Mouse (Mus musculus): Measurements from ENCODE around the gene Rfx3. TPM values are rescaled to one million over a fixed set of nuclear protein-coding genes. Genes with fewer than 3 reads are reported as not detected.

Rfx3 gene
- polyA plus RNA-seq, 1 experiment from 2014 or later, result 7.4 TPM

DNA sequence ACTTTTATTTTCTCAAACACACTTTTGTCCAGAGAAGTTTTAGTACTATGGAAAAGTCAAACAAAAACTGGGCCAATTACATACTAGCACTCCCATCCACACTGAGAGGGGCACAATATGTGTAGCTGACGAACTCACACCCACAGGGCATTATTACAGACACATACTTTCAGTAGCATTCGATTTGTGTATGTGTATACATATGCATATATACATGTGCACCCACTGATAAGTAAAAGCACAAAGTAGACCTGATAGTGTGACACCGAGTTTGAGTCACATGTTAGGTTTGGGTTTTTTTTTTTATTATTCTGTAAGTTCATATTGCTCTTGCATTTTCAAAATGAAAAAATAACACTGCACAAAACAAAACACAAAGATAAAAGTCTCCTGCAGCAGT, 140.2 kb downstream of the Rfx3 start:
- no peak overlapping the region for H3K9ac ChIP-seq (ENCODE audit: low read length)
- 84% methylated on average over 3 of the region's 3 CpGs for WGBS
- H3K36me3 ChIP-seq (ENCODE audit: control insufficient read depth, insufficient read depth, low read length), result no peaks in the 10 kb centered on the region
- no peak overlapping the region for H3K27ac ChIP-seq (replicated peaks in 1 of 2; ENCODE audit: control insufficient read depth in 1 of 2, insufficient read depth in 1 of 2, low read depth in 2 of 2, low read length in 2 of 2)
- no peak for ATAC-seq (ENCODE audit: insufficient number of reproducible peaks, insufficient read depth, low FRiP score, low read depth)
- H3K4me3 ChIP-seq (ENCODE audit: control insufficient read depth in 1 of 2, insufficient read depth in 1 of 2, low read depth in 1 of 2, low read length in 2 of 2), result no peak overlapping the region
- H3K4me1 ChIP-seq (ENCODE audit: control insufficient read depth in 2 of 2, insufficient read depth in 2 of 2, low read length in 2 of 2), result no peaks in the 10 kb centered on the region
- no peaks in the 10 kb centered on the region for H3K9me3 ChIP-seq (ENCODE audit: control insufficient read depth, low read length)
- H3K27me3 ChIP-seq (ENCODE audit: control insufficient read depth, insufficient read depth, low read length), result no peaks in the 10 kb centered on the region
- H3K4me2 ChIP-seq (ENCODE audit: low read length), result no peak overlapping the region

DNA sequence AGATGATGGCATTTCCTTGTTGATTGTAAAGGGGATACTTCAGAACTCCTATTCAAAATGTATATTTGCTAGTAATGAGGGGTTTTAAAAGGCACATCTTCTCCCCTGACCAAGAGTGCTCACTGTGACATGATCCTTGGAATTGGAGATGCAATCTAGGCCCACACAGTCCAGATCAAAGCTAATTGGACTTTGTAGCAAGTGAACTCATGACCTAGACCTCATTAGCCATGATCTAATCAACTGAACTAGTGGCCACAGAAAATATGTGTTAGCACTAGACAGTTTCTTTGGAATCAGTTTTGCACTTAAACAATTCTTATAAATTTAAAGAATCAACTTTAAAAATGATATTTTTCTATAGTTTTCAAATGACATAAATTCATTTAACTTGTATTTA, 151.3 kb downstream of the Rfx3 start:
- H3K4me3 ChIP-seq (ENCODE audit: control insufficient read depth in 1 of 2, insufficient read depth in 1 of 2, low read depth in 1 of 2, low read length in 2 of 2), result no peak overlapping the region
- no peaks in the 10 kb centered on the region for H3K9me3 ChIP-seq (ENCODE audit: control insufficient read depth, low read length)
- H3K9ac ChIP-seq (ENCODE audit: low read length), result no peak overlapping the region
- no peaks in the 10 kb centered on the region for H3K4me1 ChIP-seq (ENCODE audit: control insufficient read depth in 2 of 2, insufficient read depth in 2 of 2, low read length in 2 of 2)
- no peak overlapping the region for H3K27ac ChIP-seq (replicated peaks in 1 of 2; ENCODE audit: control insufficient read depth in 1 of 2, insufficient read depth in 1 of 2, low read depth in 2 of 2, low read length in 2 of 2)
- no peak for ATAC-seq (ENCODE audit: insufficient number of reproducible peaks, insufficient read depth, low FRiP score, low read depth)
- H3K27me3 ChIP-seq (ENCODE audit: control insufficient read depth, insufficient read depth, low read length), result no peaks in the 10 kb centered on the region
- H3K4me2 ChIP-seq (ENCODE audit: low read length), result no peak overlapping the region
- no peaks in the 10 kb centered on the region for H3K36me3 ChIP-seq (ENCODE audit: control insufficient read depth, insufficient read depth, low read length)

DNA sequence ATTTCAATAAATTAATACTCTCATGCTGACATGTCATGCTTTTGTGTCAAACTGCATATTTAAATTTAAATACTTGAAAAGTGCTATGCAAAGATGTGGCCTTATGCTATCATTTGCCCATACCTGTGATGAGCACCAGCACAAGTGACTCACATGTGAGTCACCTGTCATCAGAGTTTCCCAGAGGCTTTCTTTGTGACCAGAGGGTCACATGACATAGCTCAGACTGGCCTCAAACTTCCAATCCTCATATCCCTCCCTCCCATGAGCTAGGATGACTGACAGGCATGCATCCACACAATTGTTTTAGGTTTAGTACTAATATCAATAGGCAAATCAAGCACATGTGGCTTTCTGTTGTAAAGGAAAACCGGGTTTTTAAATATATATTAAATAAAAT, 162.0 kb downstream of the Rfx3 start:
- Histone ChIP-seq H3K27ac (replicated peaks in 1 of 2; ENCODE audit: control insufficient read depth in 1 of 2, insufficient read depth in 1 of 2, low read depth in 2 of 2, low read length in 2 of 2) (no peak overlapping the region), H3K9me3 (ENCODE audit: control insufficient read depth, low read length) (no peaks in the 10 kb centered on the region), H3K4me3 (ENCODE audit: control insufficient read depth in 1 of 2, insufficient read depth in 1 of 2, low read depth in 1 of 2, low read length in 2 of 2) (no peak overlapping the region), H3K36me3 (ENCODE audit: control insufficient read depth, insufficient read depth, low read length) (no peaks in the 10 kb centered on the region), H3K4me2 (ENCODE audit: low read length) (no peak overlapping the region), H3K9ac (ENCODE audit: low read length) (no peak overlapping the region), H3K4me1 (ENCODE audit: control insufficient read depth in 2 of 2, insufficient read depth in 2 of 2, low read length in 2 of 2) (no peaks in the 10 kb centered on the region), H3K27me3 (ENCODE audit: control insufficient read depth, insufficient read depth, low read length) (no peaks in the 10 kb centered on the region)
- 73% methylated on average over 1 of the region's 1 CpGs for WGBS
- ATAC-seq (ENCODE audit: insufficient number of reproducible peaks, insufficient read depth, low FRiP score, low read depth), result no peak

DNA sequence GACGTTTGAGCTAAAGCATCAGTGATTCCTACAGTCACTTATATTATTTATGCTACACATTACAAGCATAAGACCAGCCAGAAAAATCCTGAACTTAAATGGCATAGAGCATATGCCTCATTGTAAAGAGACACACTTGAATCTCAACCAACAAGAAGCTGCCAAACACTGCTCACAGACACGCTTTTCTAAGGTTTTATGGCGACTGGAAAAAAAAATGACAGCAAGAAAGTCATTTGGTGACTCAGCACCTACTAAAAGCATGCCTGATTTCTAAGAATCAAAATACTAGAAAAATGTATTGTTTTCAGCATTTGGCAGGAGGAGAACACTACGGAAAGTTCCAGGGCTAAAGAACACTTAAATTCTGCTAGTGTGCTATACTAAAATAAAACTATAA, 163.9 kb downstream of the Rfx3 start:
- Histone ChIP-seq H3K27ac (replicated peaks in 1 of 2; ENCODE audit: control insufficient read depth in 1 of 2, insufficient read depth in 1 of 2, low read depth in 2 of 2, low read length in 2 of 2) (no peak overlapping the region), H3K4me2 (ENCODE audit: low read length) (no peak overlapping the region), H3K4me1 (ENCODE audit: control insufficient read depth in 2 of 2, insufficient read depth in 2 of 2, low read length in 2 of 2) (no peaks in the 10 kb centered on the region), H3K36me3 (ENCODE audit: control insufficient read depth, insufficient read depth, low read length) (no peaks in the 10 kb centered on the region), H3K9ac (ENCODE audit: low read length) (no peak overlapping the region), H3K27me3 (ENCODE audit: control insufficient read depth, insufficient read depth, low read length) (no peaks in the 10 kb centered on the region), H3K9me3 (ENCODE audit: control insufficient read depth, low read length) (no peaks in the 10 kb centered on the region), H3K4me3 (ENCODE audit: control insufficient read depth in 1 of 2, insufficient read depth in 1 of 2, low read depth in 1 of 2, low read length in 2 of 2) (no peak overlapping the region)
- 89% methylated on average over 4 of the region's 4 CpGs for WGBS
- no peak for ATAC-seq (ENCODE audit: insufficient number of reproducible peaks, insufficient read depth, low FRiP score, low read depth)

DNA sequence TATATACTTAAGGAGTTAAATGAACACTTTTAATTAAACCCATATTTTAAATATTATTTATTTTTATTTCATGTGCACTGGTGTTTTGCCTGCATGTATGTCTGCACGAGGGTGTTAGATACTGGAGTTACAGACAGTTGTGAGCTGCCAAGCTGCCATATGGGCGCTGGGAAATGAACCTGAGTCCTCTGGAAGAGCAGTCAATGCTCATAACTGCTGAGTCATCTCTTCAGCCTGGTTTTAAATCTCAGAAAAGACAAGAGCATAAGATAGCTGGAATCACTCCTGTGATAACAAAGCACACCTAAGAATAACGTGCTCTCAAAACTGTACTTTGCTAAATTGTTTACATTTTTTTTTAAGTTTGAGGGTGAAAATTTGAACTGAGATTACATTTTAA, 172.3 kb downstream of the Rfx3 start:
- no peak overlapping the region for H3K4me2 ChIP-seq (ENCODE audit: low read length)
- no peak overlapping the region for H3K27ac ChIP-seq (replicated peaks in 1 of 2; ENCODE audit: control insufficient read depth in 1 of 2, insufficient read depth in 1 of 2, low read depth in 2 of 2, low read length in 2 of 2)
- no peak overlapping the region for H3K4me3 ChIP-seq (ENCODE audit: control insufficient read depth in 1 of 2, insufficient read depth in 1 of 2, low read depth in 1 of 2, low read length in 2 of 2)
- no peak for ATAC-seq (ENCODE audit: insufficient number of reproducible peaks, insufficient read depth, low FRiP score, low read depth)
- H3K36me3 ChIP-seq (ENCODE audit: control insufficient read depth, insufficient read depth, low read length), result no peaks in the 10 kb centered on the region
- H3K4me1 ChIP-seq (ENCODE audit: control insufficient read depth in 2 of 2, insufficient read depth in 2 of 2, low read length in 2 of 2), result no peaks in the 10 kb centered on the region
- no peaks in the 10 kb centered on the region for H3K27me3 ChIP-seq (ENCODE audit: control insufficient read depth, insufficient read depth, low read length)
- no peaks in the 10 kb centered on the region for H3K9me3 ChIP-seq (ENCODE audit: control insufficient read depth, low read length)
- 69% methylated on average over 3 of the region's 3 CpGs for WGBS
- no peak overlapping the region for H3K9ac ChIP-seq (ENCODE audit: low read length)

DNA sequence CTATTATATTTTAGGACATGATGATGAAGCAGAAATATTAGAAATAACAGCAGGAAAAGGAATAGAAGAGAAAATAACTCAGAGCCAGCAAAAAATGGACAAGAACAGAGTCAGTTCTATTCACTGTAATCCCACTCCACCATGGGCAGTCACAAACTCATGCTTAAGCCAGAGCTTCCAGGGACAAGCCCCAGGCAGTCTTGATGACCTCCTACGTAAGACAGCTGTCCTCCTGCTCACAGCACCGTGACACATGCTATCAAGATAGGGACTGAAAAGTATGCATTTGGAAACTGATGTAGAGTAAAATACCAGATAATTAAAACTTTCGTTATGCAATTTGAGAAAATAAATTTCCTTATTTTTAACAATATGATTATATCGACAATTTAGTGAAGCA, 172.9 kb downstream of the Rfx3 start:
- Histone ChIP-seq H3K36me3 (ENCODE audit: control insufficient read depth, insufficient read depth, low read length) (no peaks in the 10 kb centered on the region), H3K9me3 (ENCODE audit: control insufficient read depth, low read length) (no peaks in the 10 kb centered on the region), H3K27me3 (ENCODE audit: control insufficient read depth, insufficient read depth, low read length) (no peaks in the 10 kb centered on the region), H3K4me1 (ENCODE audit: control insufficient read depth in 2 of 2, insufficient read depth in 2 of 2, low read length in 2 of 2) (peaks cover 3% of the 10 kb centered on the region in 2 experiments; a peak in 1 of 4 replicates), H3K27ac (replicated peaks in 1 of 2; ENCODE audit: control insufficient read depth in 1 of 2, insufficient read depth in 1 of 2, low read depth in 2 of 2, low read length in 2 of 2) (no peak overlapping the region), H3K4me3 (ENCODE audit: control insufficient read depth in 1 of 2, insufficient read depth in 1 of 2, low read depth in 1 of 2, low read length in 2 of 2) (no peak overlapping the region), H3K9ac (ENCODE audit: low read length) (no peak overlapping the region), H3K4me2 (ENCODE audit: low read length) (no peak overlapping the region)
- WGBS, result 72% methylated on average over 4 of the region's 4 CpGs
- ATAC-seq (ENCODE audit: insufficient number of reproducible peaks, insufficient read depth, low FRiP score, low read depth), result no peak

DNA sequence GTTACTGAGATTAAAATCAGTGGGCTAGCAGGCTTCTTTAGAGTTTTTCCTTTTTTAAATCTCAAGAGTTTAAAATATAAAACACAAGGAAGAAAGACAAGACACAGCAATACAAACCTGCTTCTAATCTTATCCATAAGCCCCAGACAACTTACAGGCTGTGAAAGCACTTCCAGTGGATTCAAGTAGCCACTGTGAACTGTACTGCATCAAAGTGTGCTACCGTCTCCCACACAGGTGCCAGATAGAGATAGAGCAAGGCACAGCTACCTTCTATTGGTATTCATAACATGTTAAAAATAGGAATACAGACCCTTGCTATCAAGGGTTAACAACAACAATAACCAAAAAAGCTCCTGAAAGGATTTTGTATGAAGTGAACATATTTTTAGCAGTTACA, 178.5 kb downstream of the Rfx3 start:
- 0 out of 2 replicates have a peak, but pooled peaks cover 9% of the 10 kb centered on the region for H3K36me3 ChIP-seq (ENCODE audit: control insufficient read depth, insufficient read depth, low read length)
- H3K27me3 ChIP-seq (ENCODE audit: control insufficient read depth, insufficient read depth, low read length), result no peaks in the 10 kb centered on the region
- peaks cover 3 to 6% of the 10 kb centered on the region in 2 experiments; a peak in 1 of 4 replicates for H3K4me1 ChIP-seq (ENCODE audit: control insufficient read depth in 2 of 2, insufficient read depth in 2 of 2, low read length in 2 of 2)
- H3K4me3 ChIP-seq (ENCODE audit: control insufficient read depth in 1 of 2, insufficient read depth in 1 of 2, low read depth in 1 of 2, low read length in 2 of 2), result no peak overlapping the region
- no peak overlapping the region for H3K27ac ChIP-seq (replicated peaks in 1 of 2; ENCODE audit: control insufficient read depth in 1 of 2, insufficient read depth in 1 of 2, low read depth in 2 of 2, low read length in 2 of 2)
- H3K9ac ChIP-seq (ENCODE audit: low read length), result no peak overlapping the region
- no peak overlapping the region for H3K4me2 ChIP-seq (ENCODE audit: low read length)
- no peaks in the 10 kb centered on the region for H3K9me3 ChIP-seq (ENCODE audit: control insufficient read depth, low read length)
- WGBS, result 20% methylated on average over 1 of the region's 1 CpGs
- no peak for ATAC-seq (ENCODE audit: insufficient number of reproducible peaks, insufficient read depth, low FRiP score, low read depth)

DNA sequence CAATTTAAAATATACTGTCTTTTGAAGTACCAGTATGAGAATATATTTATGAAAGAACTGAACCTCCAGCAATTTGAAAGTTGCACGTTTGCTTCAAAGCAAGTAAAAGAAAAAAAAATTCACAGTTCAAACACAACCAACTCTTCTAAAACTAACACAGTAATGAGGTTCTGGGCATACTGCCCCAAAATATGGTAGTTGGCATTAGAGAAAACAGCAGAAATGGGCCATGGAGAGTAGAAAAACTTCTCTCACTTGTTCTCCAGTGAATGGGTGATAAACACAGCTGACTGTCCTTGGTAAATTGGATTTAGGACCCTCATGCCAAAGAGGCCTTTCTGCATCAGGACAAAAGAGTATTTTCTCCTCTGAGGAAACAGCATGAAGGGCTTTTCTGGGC, 182.7 kb downstream of the Rfx3 start:
- ATAC-seq (ENCODE audit: insufficient number of reproducible peaks, insufficient read depth, low FRiP score, low read depth), result no peak
- WGBS, result 74% methylated on average over 1 of the region's 1 CpGs
- no peaks in the 10 kb centered on the region for H3K9me3 ChIP-seq (ENCODE audit: control insufficient read depth, low read length)

More for the DNA sequence above, 182.7 kb downstream of the Rfx3 start:
- Histone ChIP-seq H3K27ac (replicated peaks in 1 of 2; ENCODE audit: control insufficient read depth in 1 of 2, insufficient read depth in 1 of 2, low read depth in 2 of 2, low read length in 2 of 2) (no peak overlapping the region), H3K9ac (ENCODE audit: low read length) (no peak overlapping the region), H3K4me1 (ENCODE audit: control insufficient read depth in 2 of 2, insufficient read depth in 2 of 2, low read length in 2 of 2) (peaks cover 2 to 5% of the 10 kb centered on the region in 2 experiments; a peak in 1 of 4 replicates), H3K36me3 (ENCODE audit: control insufficient read depth, insufficient read depth, low read length) (peaks cover 14% of the 10 kb centered on the region), H3K4me3 (ENCODE audit: control insufficient read depth in 1 of 2, insufficient read depth in 1 of 2, low read depth in 1 of 2, low read length in 2 of 2) (no peak overlapping the region), H3K27me3 (ENCODE audit: control insufficient read depth, insufficient read depth, low read length) (no peaks in the 10 kb centered on the region), H3K4me2 (ENCODE audit: low read length) (no peak overlapping the region)
